Comparison of ENCODE assay signal across 8 mouse cellular contexts in the genomic region with DNA sequence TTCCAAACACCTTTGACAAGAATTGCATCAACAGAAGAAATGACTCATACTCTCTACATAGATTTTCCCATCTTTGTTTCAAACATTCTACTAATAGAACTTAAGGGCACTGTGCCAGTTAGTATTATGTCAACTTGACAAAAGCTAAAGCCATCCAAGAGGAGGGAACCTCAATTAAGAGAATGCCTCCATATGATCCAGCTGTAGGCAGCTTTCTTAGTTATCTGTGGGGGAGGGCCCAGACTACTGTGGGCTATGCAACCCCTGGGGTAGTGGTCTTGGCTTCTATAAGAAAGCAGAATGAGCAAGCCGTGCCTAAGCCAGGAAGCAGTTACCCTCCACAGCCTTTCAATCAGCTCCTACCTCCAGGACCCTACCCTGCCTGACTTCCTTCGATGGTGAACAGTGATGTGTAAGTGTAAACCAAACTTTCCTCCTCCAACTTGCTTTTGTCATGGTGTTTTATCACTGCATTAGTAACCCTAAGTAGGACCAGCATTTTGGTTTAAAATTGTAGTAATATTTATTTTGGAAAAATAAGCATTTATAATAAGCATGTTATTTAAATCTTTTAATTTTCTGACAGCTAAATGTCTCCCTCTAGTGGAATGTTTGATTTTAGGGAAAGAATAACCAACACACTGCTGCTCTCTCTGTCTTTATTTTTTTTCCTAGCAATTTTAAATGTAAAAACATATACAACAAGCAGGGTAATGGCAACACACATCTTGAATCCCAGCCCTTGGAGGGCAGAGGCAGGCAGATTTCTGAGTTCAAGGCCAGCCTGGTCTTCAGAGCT. TPM values are rescaled to one million over a fixed set of nuclear protein-coding genes. Genes with fewer than 3 reads are reported as not detected.
DNase-seq lines count a peak whose midpoint lies in the region; ATAC-seq and TF ChIP-seq lines count a peak whose summit lies in the region.

No protein-coding gene starts in this region.

- no peak overlapping the region for H3K4me2 ChIP-seq in forebrain, postnatal 0 days (ENCODE audit: low read depth)
- no peak overlapping the region for H3K4me2 ChIP-seq in neural tube, embryonic 11.5 days (ENCODE audit: low read depth)
- no peak overlapping the region for H3K4me2 ChIP-seq in intestine, postnatal 0 days (replicated peaks; ENCODE audit: low read depth)
- H3K4me2 ChIP-seq in stomach, embryonic 16.5 days (ENCODE audit: low read depth, low read length), result no peak overlapping the region

- H3K4me3 ChIP-seq in forebrain, postnatal 0 days (ENCODE audit: low read depth, low read length), result no peak overlapping the region
- H3K4me3 ChIP-seq in forebrain, embryonic 10.5 days, result no peak overlapping the region
- H3K4me3 ChIP-seq in neural tube, embryonic 11.5 days (ENCODE audit: low read depth, low read length), result no peak overlapping the region
- no peak overlapping the region for H3K4me3 ChIP-seq in intestine, postnatal 0 days (ENCODE audit: low read depth, low read length)
- H3K4me3 ChIP-seq in stomach, embryonic 16.5 days (replicated peaks; ENCODE audit: low read length), result no peak overlapping the region

- H3K27ac ChIP-seq in forebrain, postnatal 0 days (ENCODE audit: low read depth, low read length), result no peak overlapping the region
- H3K27ac ChIP-seq in forebrain, embryonic 10.5 days, result no peak overlapping the region
- H3K27ac ChIP-seq in neural tube, embryonic 11.5 days (ENCODE audit: low read depth, low read length), result no peak overlapping the region
- no peak overlapping the region for H3K27ac ChIP-seq in intestine, postnatal 0 days (ENCODE audit: low read depth, low read length)
- H3K27ac ChIP-seq in stomach, embryonic 16.5 days (ENCODE audit: low read length), result peak overlapping the region; percentile 91

- no peaks in the 10 kb centered on the region for H3K36me3 ChIP-seq in forebrain, postnatal 0 days (ENCODE audit: insufficient read depth)
- H3K36me3 ChIP-seq in forebrain, embryonic 10.5 days (replicated peaks), result peaks cover 17% of the 10 kb centered on the region
- no peaks in the 10 kb centered on the region for H3K36me3 ChIP-seq in neural tube, embryonic 11.5 days (ENCODE audit: control insufficient read depth, insufficient read depth, low read length)
- no peaks in the 10 kb centered on the region for H3K36me3 ChIP-seq in intestine, postnatal 0 days (ENCODE audit: control insufficient read depth, insufficient read depth)
- H3K36me3 ChIP-seq in stomach, embryonic 16.5 days (ENCODE audit: control insufficient read depth, insufficient read depth, low read length), result no peaks in the 10 kb centered on the region

- peak; percentile 23 for DNase-seq in forebrain, postnatal 0 days
- DNase-seq in forebrain, embryonic 10.5 days (ENCODE audit: extremely low spot score, low spot score), result no peak
- DNase-seq in neural tube, embryonic 11.5 days (ENCODE audit: low spot score), result peak; percentile 14
- no peak for DNase-seq in neural tube, embryonic 10.5 days (ENCODE audit: extremely low spot score, low spot score)
- DNase-seq in urinary bladder, postnatal 14 days (ENCODE audit: low spot score), result no peak
- DNase-seq in gastrocnemius, adult 8-10 months (ENCODE audit: low spot score in 2 of 2), result no peak

- peak; percentile 60 for TF ChIP-seq CTCF in forebrain, postnatal 0 days (IDR thresholded peaks at IDR 0.05; ENCODE audit: low read depth)
- TF ChIP-seq CTCF in intestine, postnatal 0 days (IDR thresholded peaks at IDR 0.05; ENCODE audit: low read depth), result peak; percentile 69

- 68% methylated on average over 2 of the region's 2 CpGs for WGBS in forebrain, postnatal 0 days
- 81% methylated on average over 2 of the region's 2 CpGs for WGBS in forebrain, embryonic 10.5 days
- WGBS in neural tube, embryonic 11.5 days, result 90% methylated on average over 2 of the region's 2 CpGs
- 54% methylated on average over 2 of the region's 2 CpGs for WGBS in intestine, postnatal 0 days
- WGBS in stomach, embryonic 16.5 days, result 45% methylated on average over 2 of the region's 2 CpGs

- no peaks in the 10 kb centered on the region for H3K4me1 ChIP-seq in forebrain, postnatal 0 days (ENCODE audit: insufficient read depth)
- H3K4me1 ChIP-seq in forebrain, embryonic 10.5 days, result no peaks in the 10 kb centered on the region
- no peaks in the 10 kb centered on the region for H3K4me1 ChIP-seq in neural tube, embryonic 11.5 days (ENCODE audit: control insufficient read depth, insufficient read depth, low read length)
- no peaks in the 10 kb centered on the region; the same call in 1 of the 2 replicates for H3K4me1 ChIP-seq in intestine, postnatal 0 days (replicated peaks; ENCODE audit: control insufficient read depth, insufficient read depth, low read length)
- H3K4me1 ChIP-seq in stomach, embryonic 16.5 days (ENCODE audit: control insufficient read depth, insufficient read depth, low read length), result peaks cover 3% of the 10 kb centered on the region; the same call in 1 of the 2 replicates

- H3K9me3 ChIP-seq in forebrain, postnatal 0 days (ENCODE audit: low read length), result no peaks in the 10 kb centered on the region
- H3K9me3 ChIP-seq in forebrain, embryonic 10.5 days, result no peaks in the 10 kb centered on the region
- no peaks in the 10 kb centered on the region for H3K9me3 ChIP-seq in neural tube, embryonic 11.5 days (ENCODE audit: control insufficient read depth, low read length)
- H3K9me3 ChIP-seq in intestine, postnatal 0 days (ENCODE audit: control insufficient read depth), result no peaks in the 10 kb centered on the region
- H3K9me3 ChIP-seq in stomach, embryonic 16.5 days (replicated peaks; ENCODE audit: control insufficient read depth, low read length), result no peaks in the 10 kb centered on the region

- H3K27me3 ChIP-seq in forebrain, postnatal 0 days (ENCODE audit: insufficient read depth, low read length), result no peaks in the 10 kb centered on the region
- H3K27me3 ChIP-seq in forebrain, embryonic 10.5 days (ENCODE audit: poor library complexity, severe bottlenecking), result no peaks in the 10 kb centered on the region
- no peaks in the 10 kb centered on the region for H3K27me3 ChIP-seq in neural tube, embryonic 11.5 days (ENCODE audit: control insufficient read depth, insufficient read depth, low read length)
- no peaks in the 10 kb centered on the region for H3K27me3 ChIP-seq in intestine, postnatal 0 days (replicated peaks; ENCODE audit: control insufficient read depth, insufficient read depth, low read length)
- H3K27me3 ChIP-seq in stomach, embryonic 16.5 days (ENCODE audit: control insufficient read depth, insufficient read depth, low read length), result no peaks in the 10 kb centered on the region

- ATAC-seq in forebrain, postnatal 0 days, result peak; percentile 45
- no peak for ATAC-seq in neural tube, embryonic 11.5 days (ENCODE audit: insufficient read depth, low FRiP score, low TSS enrichment)
- peak; percentile 22; the same call in 1 of the 2 replicates for ATAC-seq in intestine, postnatal 0 days
- ATAC-seq in stomach, embryonic 16.5 days (ENCODE audit: insufficient read depth, low FRiP score), result peak; percentile 82

- no peak overlapping the region for H3K9ac ChIP-seq in forebrain, postnatal 0 days
- H3K9ac ChIP-seq in neural tube, embryonic 11.5 days (ENCODE audit: low read length), result no peak overlapping the region
- H3K9ac ChIP-seq in intestine, postnatal 0 days (ENCODE audit: low read depth, low read length), result no peak overlapping the region
- peak overlapping the region; percentile 58 for H3K9ac ChIP-seq in stomach, embryonic 16.5 days (ENCODE audit: low read length)

RNA-seq across cellular contexts. Expression of a gene that starts 7.7 kb away (rescaled TPM):
- total RNA-seq in forebrain, postnatal 0 days (2014; rRNA removed), result 5.6 and 6.9 TPM in 2 replicates
- polyA plus RNA-seq in forebrain, postnatal 0 days (2015; fragmentation: Nextera tagmentation; extraction: Ambion mirVana), result 7.5 and 9.0 TPM in 2 replicates
- 36.4 and 37.1 TPM in 2 replicates for polyA plus RNA-seq in forebrain, embryonic 10.5 days (2016; fragmentation: Nextera tagmentation; extraction: Ambion mirVana)
- 25.8 and 30.8 TPM in 2 replicates for polyA plus RNA-seq in neural tube, embryonic 11.5 days (2014; fragmentation: Nextera tagmentation; extraction: Ambion mirVana)
- 10.4 and 12.1 TPM in 2 replicates for polyA plus RNA-seq in intestine, postnatal 0 days (2015; fragmentation: Nextera tagmentation; extraction: Ambion mirVana)
- polyA plus RNA-seq in stomach, embryonic 16.5 days (2015; fragmentation: Nextera tagmentation; extraction: Ambion mirVana), result 22.7 and 23.4 TPM in 2 replicates
- total RNA-seq in gastrocnemius, adult 8-10 months (2022), result 1 to 10 TPM in 2 of 4 experiments, under 1 TPM in 2; 0.67 to 1.8 (median 0.94) TPM

RNA-seq across cellular contexts. Expression of a gene that starts 7.9 kb away (rescaled TPM):
- 14.8 and 22.5 TPM in 2 replicates for total RNA-seq in forebrain, postnatal 0 days (2014; rRNA removed)
- polyA plus RNA-seq in forebrain, postnatal 0 days (2015; fragmentation: Nextera tagmentation; extraction: Ambion mirVana), result 12.4 and 14.3 TPM in 2 replicates
- polyA plus RNA-seq in forebrain, embryonic 10.5 days (2016; fragmentation: Nextera tagmentation; extraction: Ambion mirVana), result 23.1 and 25.9 TPM in 2 replicates
- polyA plus RNA-seq in neural tube, embryonic 11.5 days (2014; fragmentation: Nextera tagmentation; extraction: Ambion mirVana), result 19.1 and 20.3 TPM in 2 replicates
- polyA plus RNA-seq in intestine, postnatal 0 days (2015; fragmentation: Nextera tagmentation; extraction: Ambion mirVana), result 9.7 and 12.7 TPM in 2 replicates
- polyA plus RNA-seq in stomach, embryonic 16.5 days (2015; fragmentation: Nextera tagmentation; extraction: Ambion mirVana), result 10.1 and 13.2 TPM in 2 replicates
- 10 to 100 TPM; 12.0 to 16.5 (median 13.6) TPM for total RNA-seq in gastrocnemius, adult 8-10 months (2022)

RNA-seq across cellular contexts. Expression of a gene that starts 37.0 kb away (rescaled TPM):
- 35.5 and 57.3 TPM in 2 replicates for total RNA-seq in forebrain, postnatal 0 days (2014; rRNA removed)
- 14.1 and 21.0 TPM in 2 replicates for polyA plus RNA-seq in forebrain, postnatal 0 days (2015; fragmentation: Nextera tagmentation; extraction: Ambion mirVana)
- 120 and 125 TPM in 2 replicates for polyA plus RNA-seq in forebrain, embryonic 10.5 days (2016; fragmentation: Nextera tagmentation; extraction: Ambion mirVana)
- polyA plus RNA-seq in neural tube, embryonic 11.5 days (2014; fragmentation: Nextera tagmentation; extraction: Ambion mirVana), result 110 and 123 TPM in 2 replicates
- 13.7 and 16.1 TPM in 2 replicates for polyA plus RNA-seq in intestine, postnatal 0 days (2015; fragmentation: Nextera tagmentation; extraction: Ambion mirVana)
- polyA plus RNA-seq in stomach, embryonic 16.5 days (2015; fragmentation: Nextera tagmentation; extraction: Ambion mirVana), result 75.8 and 78.1 TPM in 2 replicates
- total RNA-seq in gastrocnemius, adult 8-10 months (2022), result 10 to 100 TPM; 64.6 to 90.8 (median 87.8) TPM

RNA-seq across cellular contexts. Expression of a gene that starts 37.1 kb away (rescaled TPM):
- 19.2 and 29.8 TPM in 2 replicates for total RNA-seq in forebrain, postnatal 0 days (2014; rRNA removed)
- polyA plus RNA-seq in forebrain, postnatal 0 days (2015; fragmentation: Nextera tagmentation; extraction: Ambion mirVana), result 13.6 and 18.1 TPM in 2 replicates
- 1.7 and 2.6 TPM in 2 replicates for polyA plus RNA-seq in forebrain, embryonic 10.5 days (2016; fragmentation: Nextera tagmentation; extraction: Ambion mirVana)
- polyA plus RNA-seq in neural tube, embryonic 11.5 days (2014; fragmentation: Nextera tagmentation; extraction: Ambion mirVana), result 2.3 and 3.9 TPM in 2 replicates
- 68.3 and 70.6 TPM in 2 replicates for polyA plus RNA-seq in intestine, postnatal 0 days (2015; fragmentation: Nextera tagmentation; extraction: Ambion mirVana)
- 148 and 154 TPM in 2 replicates for polyA plus RNA-seq in stomach, embryonic 16.5 days (2015; fragmentation: Nextera tagmentation; extraction: Ambion mirVana)
- 10 to 100 TPM; 12.6 to 36.1 (median 29.0) TPM for total RNA-seq in gastrocnemius, adult 8-10 months (2022)

Comparison
In these comparisons a context has a peak if more than half of its experiments do, and no peak if none do; other contexts are left out.
1. DNase-seq: peak in forebrain, postnatal 0 days (single experiment) and neural tube, embryonic 11.5 days (single experiment); none in forebrain, embryonic 10.5 days (single experiment), neural tube, embryonic 10.5 days (single experiment), urinary bladder, postnatal 14 days (single experiment) and gastrocnemius, adult 8-10 months (0 of 2).